Mouse (Mus musculus): ENCODE results near the gene C1ra. TPM values are rescaled to one million over a fixed set of nuclear protein-coding genes. Genes with fewer than 3 reads are reported as not detected.
"Not testable (repeated sequence)": the region's sequence is repeated elsewhere in the genome, so short reads cannot be mapped to it uniquely, and the experiment has no call there.

Gene C1ra
- polyA plus RNA-seq, 1 experiment from 2014 or later: 0.36 TPM

DNA sequence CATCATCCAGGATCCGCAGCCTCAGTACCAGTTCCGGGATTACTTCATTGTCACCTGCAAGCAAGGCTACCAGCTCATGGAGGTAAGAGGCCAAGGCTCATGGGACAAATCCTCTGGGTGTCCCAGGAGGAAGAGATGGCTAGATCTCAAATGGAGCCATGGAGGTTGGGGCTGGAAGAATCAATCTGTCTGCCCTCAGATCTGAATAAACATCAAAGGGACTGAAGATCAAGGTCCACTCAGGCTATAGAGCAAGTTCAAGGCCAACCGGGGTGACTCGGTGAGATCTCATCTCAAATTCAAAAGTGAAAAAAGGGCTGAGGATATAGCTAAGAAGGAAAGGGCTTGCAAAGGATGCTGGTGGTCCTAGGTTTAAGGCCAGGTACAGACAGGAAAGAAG, 5.5 kb downstream of the C1ra start:
- not testable (repeated sequence) for H3K9ac ChIP-seq (ENCODE audit: low read depth, low read length); H3K27ac ChIP-seq (ENCODE audit: low read length); H3K4me2 ChIP-seq (ENCODE audit: low read length); ATAC-seq; H3K4me3 ChIP-seq (ENCODE audit: low read depth, low read length); H3K4me1 ChIP-seq (ENCODE audit: control insufficient read depth, insufficient read depth, low read length); H3K9me3 ChIP-seq (replicated peaks; ENCODE audit: control insufficient read depth, low read length, poor library complexity, severe bottlenecking); H3K27me3 ChIP-seq (ENCODE audit: control insufficient read depth, insufficient read depth, low read depth, low read length); H3K36me3 ChIP-seq (ENCODE audit: control insufficient read depth, insufficient read depth, low read length)
- 89% methylated on average over 4 of the region's 4 CpGs for WGBS

GRCm38 (mm10) chr6:124522082-124522481, 9.9 kb downstream of the C1ra start:
- H3K4me3 ChIP-seq (ENCODE audit: low read depth, low read length); H3K4me2 ChIP-seq (ENCODE audit: low read length); ATAC-seq; H3K9ac ChIP-seq (ENCODE audit: low read depth, low read length); H3K9me3 ChIP-seq (replicated peaks; ENCODE audit: control insufficient read depth, low read length, poor library complexity, severe bottlenecking); H3K27me3 ChIP-seq (ENCODE audit: control insufficient read depth, insufficient read depth, low read depth, low read length); H3K4me1 ChIP-seq (ENCODE audit: control insufficient read depth, insufficient read depth, low read length); H3K27ac ChIP-seq (ENCODE audit: low read length); H3K36me3 ChIP-seq (ENCODE audit: control insufficient read depth, insufficient read depth, low read length): not testable (repeated sequence)
- WGBS: 78% methylated on average over 7 of the region's 7 CpGs

GRCm38 (mm10) chr6:124527881-124528280, 15.7 kb downstream of the C1ra start:
- no peaks in the 10 kb centered on the region for H3K27me3 ChIP-seq (ENCODE audit: control insufficient read depth, insufficient read depth, low read depth, low read length)
- no peaks in the 10 kb centered on the region for H3K36me3 ChIP-seq (ENCODE audit: control insufficient read depth, insufficient read depth, low read length)
- H3K4me1 ChIP-seq (ENCODE audit: control insufficient read depth, insufficient read depth, low read length): no peaks in the 10 kb centered on the region
- no peak overlapping the region for H3K9ac ChIP-seq (ENCODE audit: low read depth, low read length)
- H3K4me3 ChIP-seq (ENCODE audit: low read depth, low read length): no peak overlapping the region
- no peaks in the 10 kb centered on the region for H3K9me3 ChIP-seq (replicated peaks; ENCODE audit: control insufficient read depth, low read length, poor library complexity, severe bottlenecking)
- no peak overlapping the region for H3K4me2 ChIP-seq (ENCODE audit: low read length)
- no peak for ATAC-seq
- H3K27ac ChIP-seq (ENCODE audit: low read length): no peak overlapping the region
- 71% methylated on average over 3 of the region's 3 CpGs for WGBS

GRCm38 (mm10) chr6:124531077-124531476, 18.9 kb downstream of the C1ra start:
- WGBS: 90% methylated on average over 8 of the region's 8 CpGs
- no peaks in the 10 kb centered on the region for H3K4me1 ChIP-seq (ENCODE audit: control insufficient read depth, insufficient read depth, low read length)
- ATAC-seq: no peak

DNA sequence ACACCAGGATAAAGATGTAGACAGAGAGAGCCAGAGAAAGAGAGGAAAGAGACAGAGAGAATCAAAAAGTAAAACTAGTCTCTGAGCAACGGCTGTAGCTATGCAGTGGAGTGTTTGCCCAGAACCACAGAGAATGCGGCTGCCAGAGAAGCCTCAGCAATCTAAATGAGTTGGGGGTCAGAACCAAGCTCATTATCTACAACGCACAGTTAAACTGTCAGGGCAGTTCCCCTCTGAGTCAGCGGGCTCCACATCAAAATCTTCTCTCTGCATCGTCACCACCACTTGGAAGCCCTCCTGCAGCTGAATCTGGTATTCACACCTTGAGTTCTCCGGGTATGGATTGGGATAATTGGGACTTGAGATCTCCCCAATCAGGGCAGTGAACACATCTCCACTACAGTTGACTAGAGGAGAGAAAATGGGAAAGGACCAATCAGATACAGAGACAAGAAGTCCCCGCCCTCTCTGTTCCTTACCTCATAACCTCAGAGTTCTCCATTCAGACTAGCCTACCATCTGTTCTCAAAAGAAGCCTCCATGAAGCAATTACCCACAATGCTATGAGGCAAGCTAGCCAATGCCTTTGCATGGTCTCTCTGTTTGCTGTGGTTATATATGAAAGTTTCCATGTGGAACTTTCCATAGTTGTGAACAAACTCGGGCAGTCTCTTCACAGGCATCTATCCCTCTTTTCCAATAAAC, 24.1 kb downstream of the C1ra start:
- not testable (repeated sequence) for ATAC-seq; H3K27me3 ChIP-seq (ENCODE audit: control insufficient read depth, insufficient read depth, low read depth, low read length); H3K9ac ChIP-seq (ENCODE audit: low read depth, low read length); H3K4me2 ChIP-seq (ENCODE audit: low read length); H3K27ac ChIP-seq (ENCODE audit: low read length); H3K4me1 ChIP-seq (ENCODE audit: control insufficient read depth, insufficient read depth, low read length); H3K4me3 ChIP-seq (ENCODE audit: low read depth, low read length); H3K9me3 ChIP-seq (replicated peaks; ENCODE audit: control insufficient read depth, low read length, poor library complexity, severe bottlenecking); H3K36me3 ChIP-seq (ENCODE audit: control insufficient read depth, insufficient read depth, low read length)
- whole genome bisulfite sequencing: 82% methylated on average over 8 of the region's 8 CpGs

More at GRCm38 (mm10) chr6:124531077-124531476, 18.9 kb downstream of the C1ra start:
- Histone ChIP-seq H3K4me3 (ENCODE audit: low read depth, low read length) (no peak overlapping the region), H3K36me3 (ENCODE audit: control insufficient read depth, insufficient read depth, low read length) (no peaks in the 10 kb centered on the region), H3K9me3 (replicated peaks; ENCODE audit: control insufficient read depth, low read length, poor library complexity, severe bottlenecking) (no peaks in the 10 kb centered on the region), H3K27ac (ENCODE audit: low read length) (no peak overlapping the region), H3K4me2 (ENCODE audit: low read length) (no peak overlapping the region), H3K9ac (ENCODE audit: low read depth, low read length) (no peak overlapping the region), H3K27me3 (ENCODE audit: control insufficient read depth, insufficient read depth, low read depth, low read length) (no peaks in the 10 kb centered on the region)

- WGBS: 78% methylated on average over 2 of the region's 2 CpGs
- not testable (repeated sequence) for H3K4me2 ChIP-seq (ENCODE audit: low read length); H3K9me3 ChIP-seq (replicated peaks; ENCODE audit: control insufficient read depth, low read length, poor library complexity, severe bottlenecking); H3K27ac ChIP-seq (ENCODE audit: low read length); H3K9ac ChIP-seq (ENCODE audit: low read depth, low read length); H3K27me3 ChIP-seq (ENCODE audit: control insufficient read depth, insufficient read depth, low read depth, low read length); H3K4me3 ChIP-seq (ENCODE audit: low read depth, low read length); H3K36me3 ChIP-seq (ENCODE audit: control insufficient read depth, insufficient read depth, low read length); ATAC-seq; H3K4me1 ChIP-seq (ENCODE audit: control insufficient read depth, insufficient read depth, low read length)
These were observed 29.0 kb downstream of the C1ra start for GRCm38 (mm10) chr6:124541176-124541575.

- ATAC-seq; H3K27ac ChIP-seq (ENCODE audit: low read length); H3K9me3 ChIP-seq (replicated peaks; ENCODE audit: control insufficient read depth, low read length, poor library complexity, severe bottlenecking); H3K27me3 ChIP-seq (ENCODE audit: control insufficient read depth, insufficient read depth, low read depth, low read length); H3K4me1 ChIP-seq (ENCODE audit: control insufficient read depth, insufficient read depth, low read length); H3K36me3 ChIP-seq (ENCODE audit: control insufficient read depth, insufficient read depth, low read length); H3K4me3 ChIP-seq (ENCODE audit: low read depth, low read length); H3K9ac ChIP-seq (ENCODE audit: low read depth, low read length); H3K4me2 ChIP-seq (ENCODE audit: low read length): not testable (repeated sequence)
- WGBS: 0% methylated on average over 1 of the region's 1 CpGs
These were observed 30.1 kb downstream of the C1ra start, which contains the start of gene C1s1 for GRCm38 (mm10) chr6:124542284-124542683. Gene C1s1, minus strand, starts transcription at chr6:124542359.

DNA sequence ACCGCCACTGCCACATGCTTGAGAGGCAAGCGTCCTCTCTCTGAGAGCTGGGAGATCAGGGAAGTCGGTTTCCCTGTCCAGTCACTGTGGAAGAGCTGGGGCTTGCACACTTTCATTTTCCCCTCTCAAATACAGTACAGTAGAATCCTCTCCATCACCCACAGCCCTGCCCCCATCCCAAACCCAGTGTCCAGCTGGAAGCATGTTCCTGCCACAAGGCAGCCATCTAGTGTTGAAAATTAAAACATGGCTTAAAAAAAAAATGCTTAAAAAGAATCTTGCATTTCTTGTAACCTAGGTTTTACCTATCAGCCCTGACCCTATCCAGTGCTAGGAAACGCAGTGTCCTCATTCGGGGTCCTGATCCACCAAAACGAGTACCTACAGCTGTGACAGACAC, 32.3 kb downstream of the C1ra start:
- Histone ChIP-seq H3K27me3 (ENCODE audit: control insufficient read depth, insufficient read depth, low read depth, low read length) (no peaks in the 10 kb centered on the region), H3K4me1 (ENCODE audit: control insufficient read depth, insufficient read depth, low read length) (no peaks in the 10 kb centered on the region), H3K9me3 (replicated peaks; ENCODE audit: control insufficient read depth, low read length, poor library complexity, severe bottlenecking) (no peaks in the 10 kb centered on the region), H3K4me2 (ENCODE audit: low read length) (no peak overlapping the region), H3K27ac (ENCODE audit: low read length) (no peak overlapping the region), H3K9ac (ENCODE audit: low read depth, low read length) (no peak overlapping the region), H3K4me3 (ENCODE audit: low read depth, low read length) (no peak overlapping the region), H3K36me3 (ENCODE audit: control insufficient read depth, insufficient read depth, low read length) (no peaks in the 10 kb centered on the region)
- no peak for ATAC-seq
- WGBS: 86% methylated on average over 5 of the region's 6 CpGs

GRCm38 (mm10) chr6:124545425-124545824, 33.2 kb downstream of the C1ra start:
- no peaks in the 10 kb centered on the region for H3K36me3 ChIP-seq (ENCODE audit: control insufficient read depth, insufficient read depth, low read length)
- no peak for ATAC-seq
- 0 out of 2 replicates have a peak, but pooled peaks cover 2% of the 10 kb centered on the region for H3K9me3 ChIP-seq (replicated peaks; ENCODE audit: control insufficient read depth, low read length, poor library complexity, severe bottlenecking)
- no peaks in the 10 kb centered on the region for H3K27me3 ChIP-seq (ENCODE audit: control insufficient read depth, insufficient read depth, low read depth, low read length)
- H3K27ac ChIP-seq (ENCODE audit: low read length): no peak overlapping the region
- no peaks in the 10 kb centered on the region for H3K4me1 ChIP-seq (ENCODE audit: control insufficient read depth, insufficient read depth, low read length)
- H3K9ac ChIP-seq (ENCODE audit: low read depth, low read length): no peak overlapping the region
- H3K4me2 ChIP-seq (ENCODE audit: low read length): no peak overlapping the region
- WGBS: 86% methylated on average over 2 of the region's 2 CpGs
- no peak overlapping the region for H3K4me3 ChIP-seq (ENCODE audit: low read depth, low read length)
